Mouse (Mus musculus) ES-Bruce4 (cell line): ENCODE measurements at regions not wholly inside any gene's neighbourhood (a gene's known extent, or its start where the extent isn't known, plus 50 kb on each side); places are given as distances from the start of the nearest gene placed in this dataset.

Experiments
- CTCF ChIP-seq: IDR thresholded peaks from one replicate; pipeline ENCODE4 v1.8.1; 2011; ENCODE audit warnings: low read depth, low read length
- EP300 ChIP-seq: IDR thresholded peaks from 2 replicates; pipeline ENCODE4 v1.6.1; 2011; ENCODE audit warnings: low read depth, low read length; ENCODE audit not compliant: insufficient read depth
- POLR2A ChIP-seq: IDR thresholded peaks from one replicate; pipeline ENCODE4 v1.8.1; 2011; ENCODE audit warnings: low read length; ENCODE audit not compliant: insufficient read depth

DNA sequence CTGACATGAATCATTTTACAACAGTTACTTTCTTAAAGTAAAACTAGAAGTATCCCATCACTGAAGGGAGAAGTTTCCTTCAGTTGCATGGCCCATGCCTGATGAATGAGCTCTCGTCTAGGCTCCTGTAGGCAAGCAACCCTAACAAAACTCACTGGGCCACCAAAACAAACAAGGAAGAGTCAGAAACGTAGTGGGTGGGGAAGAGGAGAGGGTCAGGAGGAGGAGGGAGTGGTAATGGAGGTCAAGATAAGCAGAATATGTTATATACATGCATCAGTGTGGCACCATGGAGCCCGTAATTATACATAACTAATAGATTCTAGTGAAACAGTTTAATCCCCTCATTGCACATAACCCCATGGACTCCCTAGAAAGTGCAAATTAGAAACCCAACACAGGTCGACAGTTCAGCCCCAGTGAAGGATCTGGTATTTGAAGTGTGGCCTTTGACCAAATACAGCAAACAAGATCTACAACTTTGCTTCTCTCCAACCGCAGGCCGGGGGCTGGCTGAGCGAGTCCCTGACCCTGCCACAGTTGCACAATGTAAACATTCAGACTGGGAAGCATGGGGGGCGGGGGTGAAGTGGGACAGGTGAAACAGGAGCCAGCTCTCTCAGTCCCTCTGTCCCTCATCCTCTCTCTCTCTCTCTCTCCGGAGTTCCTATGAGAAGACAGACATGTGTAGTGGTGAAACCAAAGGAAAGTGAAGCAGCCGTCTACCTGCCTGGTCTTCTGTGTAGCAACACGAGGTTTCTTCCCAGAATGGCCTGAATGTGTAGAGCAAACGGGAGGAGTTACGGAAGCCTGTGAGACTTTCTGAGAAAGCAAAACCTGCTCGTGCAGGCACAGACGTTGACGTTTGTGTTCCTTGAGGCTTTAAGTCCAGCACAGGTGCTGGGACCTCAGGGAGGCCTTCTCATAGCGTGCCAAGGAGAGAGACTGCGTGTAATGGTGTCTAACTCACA is 62.2 kb downstream of the Psmg1 start:
- no peak for TF ChIP-seq CTCF
- TF ChIP-seq POLR2A, result no peak
- no peak for TF ChIP-seq EP300
